Mouse (Mus musculus): ENCODE measurements at regions not wholly inside any gene's neighbourhood (a gene's known extent, or its start where the extent isn't known, plus 50 kb on each side); places are given as distances from the start of the nearest gene placed in this dataset.

DNA sequence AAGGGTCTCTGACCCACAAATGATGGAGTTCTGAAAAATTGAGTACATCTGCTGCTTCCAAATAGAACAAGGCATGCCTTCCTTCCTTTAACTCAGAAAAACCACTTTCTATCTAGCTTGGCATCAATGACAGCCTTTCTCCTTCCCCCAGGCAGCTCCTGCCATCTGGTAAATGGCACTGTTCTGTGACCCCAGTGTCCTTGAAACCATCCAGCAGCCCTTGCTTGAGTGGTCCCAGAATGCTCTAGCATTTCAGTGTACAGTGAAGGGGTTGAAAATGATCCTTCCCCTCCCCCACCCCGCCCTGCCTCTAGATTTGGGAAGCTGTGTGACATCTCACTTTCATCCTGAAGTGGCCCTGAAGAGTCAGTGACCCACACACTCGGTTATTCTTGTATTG lies 152.3 kb downstream of the Gm9817 start:
- 88% methylated on average over 2 of the region's 2 CpGs for WGBS
- H3K9me3 ChIP-seq, result no peaks in the 10 kb centered on the region
- H3K4me2 ChIP-seq (replicated peaks), result no peak overlapping the region
- peaks cover 15% of the 10 kb centered on the region for H3K27me3 ChIP-seq
- no peak for ATAC-seq (ENCODE audit: low FRiP score, low read depth)
- no peak overlapping the region for H3K9ac ChIP-seq (replicated peaks)
- H3K36me3 ChIP-seq, result no peaks in the 10 kb centered on the region
- peaks cover 12% of the 10 kb centered on the region; the same call in 1 of the 2 replicates for H3K4me1 ChIP-seq
- H3K27ac ChIP-seq (replicated peaks), result no peak overlapping the region
- no peak overlapping the region for H3K4me3 ChIP-seq

DNA sequence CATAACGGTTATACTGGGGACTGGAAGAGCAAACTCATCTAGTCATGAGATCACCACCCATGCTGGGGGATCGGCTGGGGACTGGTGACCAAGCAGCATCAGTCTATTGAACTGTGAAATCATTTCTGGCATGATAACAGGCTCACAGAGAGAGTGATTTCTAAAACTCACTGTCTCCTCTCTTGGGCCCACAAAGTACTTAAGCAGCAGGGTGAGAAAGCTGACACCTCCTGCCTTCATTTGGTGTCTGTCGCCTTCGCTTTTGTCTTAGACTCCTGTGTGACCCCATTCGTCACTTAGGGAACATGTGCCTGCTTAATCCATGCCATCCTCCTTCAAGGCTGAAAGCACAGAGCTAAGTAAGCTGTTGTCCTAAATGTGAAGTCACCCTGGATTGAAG lies 154.3 kb upstream of the Mylip start:
- no peak overlapping the region for H3K9ac ChIP-seq (replicated peaks)
- no peaks in the 10 kb centered on the region for H3K36me3 ChIP-seq
- no peak overlapping the region for H3K4me2 ChIP-seq (replicated peaks)
- no peaks in the 10 kb centered on the region for H3K9me3 ChIP-seq
- peaks cover 18% of the 10 kb centered on the region for H3K27me3 ChIP-seq
- ATAC-seq (ENCODE audit: low FRiP score, low read depth), result no peak
- 44% methylated on average over 5 of the region's 5 CpGs for WGBS
- peaks cover 12% of the 10 kb centered on the region; the same call in 1 of the 2 replicates for H3K4me1 ChIP-seq
- no peak overlapping the region for H3K27ac ChIP-seq (replicated peaks)
- no peak overlapping the region for H3K4me3 ChIP-seq

DNA sequence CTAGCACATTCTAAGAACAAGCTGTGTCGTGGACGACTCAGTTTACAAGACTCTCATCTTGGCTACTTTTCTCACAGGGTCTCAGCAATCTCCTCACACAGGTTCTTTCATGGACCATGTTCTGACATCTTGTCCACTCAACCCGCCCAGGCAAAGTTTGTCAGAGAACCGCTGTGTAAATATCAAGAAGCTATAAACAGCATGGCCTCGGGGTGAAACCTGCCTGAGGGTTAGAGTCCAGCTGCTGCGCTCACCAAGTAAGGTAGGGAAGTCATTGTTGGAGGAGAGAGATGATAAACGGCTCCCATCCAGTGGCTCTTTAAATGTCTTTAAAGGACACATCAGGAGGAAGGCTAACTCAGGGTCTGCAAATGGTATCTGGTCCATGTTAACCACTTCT lies 151.3 kb upstream of the Mylip start:
- H3K4me3 ChIP-seq, result no peak overlapping the region
- H3K27ac ChIP-seq (replicated peaks), result no peak overlapping the region
- H3K9me3 ChIP-seq, result no peaks in the 10 kb centered on the region
- H3K4me2 ChIP-seq (replicated peaks), result no peak overlapping the region
- H3K36me3 ChIP-seq, result no peaks in the 10 kb centered on the region
- 88% methylated on average over 7 of the region's 7 CpGs for WGBS
- peaks cover 9% of the 10 kb centered on the region; the same call in 1 of the 2 replicates for H3K27me3 ChIP-seq
- ATAC-seq (ENCODE audit: low FRiP score, low read depth), result no peak
- peaks cover 12% of the 10 kb centered on the region; the same call in 1 of the 2 replicates for H3K4me1 ChIP-seq
- no peak overlapping the region for H3K9ac ChIP-seq (replicated peaks)

DNA sequence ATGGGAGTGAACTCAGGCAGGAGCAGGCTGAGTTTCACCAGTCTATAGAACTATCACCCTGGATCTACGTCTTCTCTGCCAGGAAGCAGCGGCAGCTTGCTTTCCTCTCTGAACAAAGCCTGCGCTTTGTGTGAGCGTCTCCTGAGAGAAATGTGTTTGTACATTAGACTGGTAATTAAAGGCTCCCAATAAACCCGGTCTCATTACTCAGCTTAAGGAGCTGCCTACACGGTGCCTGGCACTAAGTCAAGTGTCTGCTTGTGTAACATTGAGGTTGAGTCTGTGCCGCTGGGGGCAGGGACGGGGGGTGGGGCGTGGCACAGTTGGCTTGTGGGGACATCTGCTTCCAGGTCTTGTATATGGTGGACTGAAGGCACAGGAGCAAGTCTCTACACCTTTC lies 150.4 kb upstream of the Mylip start:
- Histone ChIP-seq H3K9me3 (no peaks in the 10 kb centered on the region), H3K9ac (replicated peaks) (no peak overlapping the region), H3K4me1 (peaks cover 10% of the 10 kb centered on the region; the same call in 1 of the 2 replicates), H3K4me3 (no peak overlapping the region), H3K4me2 (replicated peaks) (no peak overlapping the region), H3K27me3 (peaks cover 3% of the 10 kb centered on the region; the same call in 1 of the 2 replicates), H3K27ac (replicated peaks) (no peak overlapping the region), H3K36me3 (no peaks in the 10 kb centered on the region)
- ATAC-seq (ENCODE audit: low FRiP score, low read depth), result no peak
- WGBS, result 79% methylated on average over 9 of the region's 9 CpGs

DNA sequence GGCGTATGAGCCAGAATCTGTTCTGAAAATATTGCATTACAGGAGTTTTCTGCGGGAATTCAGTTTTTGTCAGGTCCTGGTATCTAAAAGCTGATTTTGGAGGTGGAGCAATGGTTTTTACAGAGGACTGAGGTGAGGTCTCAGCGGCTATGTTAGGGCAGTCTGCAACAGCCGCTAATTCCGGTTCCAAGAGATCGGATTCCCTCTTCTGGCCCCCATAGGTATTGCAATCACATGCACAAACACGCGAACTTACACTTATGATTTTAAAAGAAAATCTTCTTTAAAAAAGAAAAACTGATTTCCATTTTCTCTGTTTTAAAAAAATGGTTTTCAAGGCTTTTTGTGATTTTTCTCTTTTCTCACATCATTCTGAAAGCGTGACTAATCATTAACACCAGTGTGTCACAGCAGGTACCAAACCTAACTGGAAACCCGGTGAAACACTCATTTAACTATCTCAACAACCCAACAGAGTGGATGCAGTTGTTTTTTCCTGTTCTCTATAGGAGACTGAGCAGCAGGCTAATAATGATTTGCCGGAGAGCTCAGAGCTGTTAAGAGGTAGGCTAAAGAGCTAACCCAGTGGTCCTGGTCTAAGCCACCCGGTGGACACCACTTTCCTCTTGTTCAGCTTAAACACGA lies 149.4 kb upstream of the Mylip start:
- no peaks in the 10 kb centered on the region for H3K9me3 ChIP-seq
- no peak for ATAC-seq (ENCODE audit: low FRiP score, low read depth)
- H3K4me2 ChIP-seq (replicated peaks), result no peak overlapping the region
- no peak overlapping the region for H3K27ac ChIP-seq (replicated peaks)
- no peaks in the 10 kb centered on the region for H3K36me3 ChIP-seq
- WGBS, result 78% methylated on average over 13 of the region's 13 CpGs
- H3K4me3 ChIP-seq, result no peak overlapping the region
- H3K27me3 ChIP-seq, result peaks cover 3% of the 10 kb centered on the region; the same call in 1 of the 2 replicates
- H3K4me1 ChIP-seq, result peaks cover 7% of the 10 kb centered on the region; the same call in 1 of the 2 replicates
- H3K9ac ChIP-seq (replicated peaks), result no peak overlapping the region

DNA sequence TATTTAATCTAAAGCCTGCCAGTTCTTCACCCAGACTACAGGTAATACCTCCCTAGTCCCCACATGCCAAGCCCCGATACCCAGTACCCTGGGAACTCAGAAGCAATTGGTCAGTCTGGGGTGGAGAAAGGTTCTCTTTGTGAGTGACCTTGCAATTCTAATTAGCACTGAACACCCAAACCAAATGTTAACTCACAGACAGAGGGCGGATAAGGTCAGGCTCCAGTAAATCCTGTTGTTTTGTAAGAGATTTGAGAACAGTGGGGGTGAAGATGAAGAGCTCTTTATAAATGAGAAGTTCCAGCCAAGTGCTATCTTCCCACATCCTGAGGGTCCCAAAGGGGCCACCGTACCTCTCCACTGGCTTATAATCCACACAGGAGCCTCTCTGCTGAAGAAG lies 147.3 kb upstream of the Mylip start:
- no peak overlapping the region for H3K4me2 ChIP-seq (replicated peaks)
- H3K4me1 ChIP-seq, result no peaks in the 10 kb centered on the region
- H3K27me3 ChIP-seq, result no peaks in the 10 kb centered on the region
- no peak for ATAC-seq (ENCODE audit: low FRiP score, low read depth)
- H3K9me3 ChIP-seq, result no peaks in the 10 kb centered on the region
- H3K36me3 ChIP-seq, result no peaks in the 10 kb centered on the region
- WGBS, result 23% methylated on average over 3 of the region's 3 CpGs
- H3K4me3 ChIP-seq, result no peak overlapping the region
- H3K9ac ChIP-seq (replicated peaks), result no peak overlapping the region
- H3K27ac ChIP-seq (replicated peaks), result no peak overlapping the region

DNA sequence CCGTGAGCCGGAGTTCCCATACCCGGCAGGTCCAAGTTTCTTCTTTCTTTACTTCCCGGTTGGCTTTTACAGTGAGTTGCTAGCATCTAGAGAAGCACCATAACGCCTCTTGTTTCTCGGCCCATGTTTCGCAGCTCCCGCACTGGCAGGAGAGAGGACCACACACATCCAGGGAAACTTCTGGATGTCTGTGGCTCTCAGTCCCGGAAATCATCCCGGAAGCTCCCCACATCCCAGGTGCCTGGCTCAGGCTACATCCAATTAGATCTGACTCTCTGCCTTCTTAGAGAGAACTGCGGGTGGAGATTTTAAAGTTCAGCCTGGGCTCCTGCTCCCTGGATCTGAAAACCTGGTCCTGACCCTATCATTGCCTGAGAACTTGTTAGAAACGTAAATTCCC lies 146.8 kb upstream of the Mylip start:
- no peaks in the 10 kb centered on the region for H3K4me1 ChIP-seq
- H3K4me2 ChIP-seq (replicated peaks), result no peak overlapping the region
- H3K9ac ChIP-seq (replicated peaks), result no peak overlapping the region
- no peak overlapping the region for H3K4me3 ChIP-seq
- H3K36me3 ChIP-seq, result no peaks in the 10 kb centered on the region
- ATAC-seq (ENCODE audit: low FRiP score, low read depth), result no peak
- H3K27me3 ChIP-seq, result no peaks in the 10 kb centered on the region
- WGBS, result 60% methylated on average over 12 of the region's 12 CpGs
- no peaks in the 10 kb centered on the region for H3K9me3 ChIP-seq
- H3K27ac ChIP-seq (replicated peaks), result no peak overlapping the region

DNA sequence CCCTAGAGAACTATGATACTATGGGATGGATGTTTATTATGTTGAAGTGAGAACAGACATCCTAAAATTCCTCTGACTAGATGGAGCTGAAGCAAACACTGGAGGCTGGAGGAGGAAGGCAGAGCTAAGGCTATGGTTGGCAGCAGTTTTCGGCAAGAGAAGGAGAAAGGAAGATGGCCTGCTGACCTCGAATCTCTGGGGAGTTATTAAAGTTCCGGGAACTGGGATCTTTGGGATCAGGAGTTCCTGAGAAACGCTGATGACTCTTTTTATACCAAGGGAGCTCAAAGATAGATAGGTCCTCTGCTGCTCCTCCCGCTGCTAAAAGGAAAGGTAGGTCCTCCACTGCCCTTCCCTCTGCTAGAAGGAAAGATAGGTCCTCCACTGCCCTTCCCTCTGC lies 143.9 kb upstream of the Mylip start:
- peaks cover 6% of the 10 kb centered on the region for H3K4me1 ChIP-seq
- H3K4me2 ChIP-seq (replicated peaks), result no peak overlapping the region
- WGBS, result 67% methylated on average over 5 of the region's 5 CpGs
- no peaks in the 10 kb centered on the region for H3K9me3 ChIP-seq
- no peaks in the 10 kb centered on the region for H3K27me3 ChIP-seq
- no peak overlapping the region for H3K27ac ChIP-seq (replicated peaks)
- H3K36me3 ChIP-seq, result no peaks in the 10 kb centered on the region
- ATAC-seq (ENCODE audit: low FRiP score, low read depth), result no peak
- H3K4me3 ChIP-seq, result no peak overlapping the region
- no peak overlapping the region for H3K9ac ChIP-seq (replicated peaks)

DNA sequence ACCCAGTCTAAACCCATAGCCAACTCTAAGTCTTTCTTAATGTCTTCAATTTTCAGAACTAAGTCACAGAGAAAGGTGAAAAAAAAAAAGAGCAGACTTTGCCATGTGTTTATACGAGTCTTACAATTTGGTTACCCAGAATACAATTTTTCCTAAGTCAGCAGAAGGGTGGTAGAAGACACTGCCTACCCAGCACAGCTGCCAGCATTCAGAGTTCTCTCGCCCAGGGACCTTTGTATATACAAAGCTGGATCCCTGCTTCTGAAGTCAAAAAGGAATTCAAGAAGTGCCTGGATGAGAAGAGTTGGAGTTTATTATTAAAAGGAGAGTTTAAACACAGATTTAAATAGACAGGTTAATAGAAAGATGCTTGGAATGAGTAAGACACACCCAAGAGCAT lies 143.2 kb upstream of the Mylip start:
- WGBS, result 75% methylated on average over 2 of the region's 2 CpGs
- no peak for ATAC-seq (ENCODE audit: low FRiP score, low read depth)

DNA sequence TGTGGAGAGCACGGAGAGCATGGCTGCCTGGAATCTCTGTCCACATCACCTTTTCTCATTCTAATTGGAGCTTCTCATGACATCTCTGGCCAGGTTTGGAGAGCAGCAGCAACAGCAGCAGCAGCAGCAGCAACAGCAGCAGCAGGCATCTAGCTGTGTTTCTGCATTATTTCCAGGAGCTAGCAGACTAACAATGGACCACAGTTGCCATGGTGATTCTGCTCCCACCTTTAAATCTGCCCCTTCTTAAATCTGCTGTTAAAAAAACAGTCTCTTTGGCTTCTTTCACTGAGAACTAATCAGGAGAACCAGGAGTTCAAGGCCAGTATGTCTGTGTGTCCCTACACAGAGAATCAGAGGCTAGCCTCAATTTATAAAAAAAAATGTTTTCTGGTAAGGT lies 139.5 kb upstream of the Mylip start:
- H3K4me1 ChIP-seq, result peaks cover 6% of the 10 kb centered on the region
- no peaks in the 10 kb centered on the region for H3K9me3 ChIP-seq
- H3K36me3 ChIP-seq, result no peaks in the 10 kb centered on the region
- H3K4me3 ChIP-seq, result no peak overlapping the region
- H3K4me2 ChIP-seq (replicated peaks), result no peak overlapping the region
- WGBS, result 25% methylated on average over 1 of the region's 1 CpGs
- H3K27ac ChIP-seq (replicated peaks), result no peak overlapping the region
- H3K9ac ChIP-seq (replicated peaks), result no peak overlapping the region
- no peak for ATAC-seq (ENCODE audit: low FRiP score, low read depth)
- no peaks in the 10 kb centered on the region for H3K27me3 ChIP-seq

More for the DNA sequence above, 143.2 kb upstream of the Mylip start:
- H3K4me1 ChIP-seq, result peaks cover 6% of the 10 kb centered on the region
- no peaks in the 10 kb centered on the region for H3K36me3 ChIP-seq
- H3K9ac ChIP-seq (replicated peaks), result no peak overlapping the region
- H3K27me3 ChIP-seq, result no peaks in the 10 kb centered on the region
- H3K9me3 ChIP-seq, result no peaks in the 10 kb centered on the region
- no peak overlapping the region for H3K27ac ChIP-seq (replicated peaks)
- no peak overlapping the region for H3K4me2 ChIP-seq (replicated peaks)
- H3K4me3 ChIP-seq, result no peak overlapping the region

DNA sequence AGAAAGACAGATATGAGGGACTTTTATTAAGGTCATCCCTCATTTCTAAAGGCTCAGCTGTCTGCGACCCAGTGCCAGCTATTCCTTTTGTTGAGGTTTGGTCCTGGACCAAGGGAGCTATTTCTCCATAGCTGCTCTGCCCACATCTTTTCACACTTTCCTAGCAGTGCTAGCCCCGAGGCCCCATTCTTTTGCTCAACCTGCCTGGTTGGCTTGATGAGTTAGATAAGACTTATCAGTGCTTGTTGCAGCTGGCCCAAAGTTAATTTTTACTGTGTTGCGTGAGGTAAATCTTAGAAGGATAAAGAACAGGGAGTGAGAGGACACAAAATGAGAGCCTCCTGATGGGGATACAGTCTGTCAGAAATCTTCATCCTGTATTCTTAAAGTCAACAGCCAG lies 138.5 kb upstream of the Mylip start:
- Histone ChIP-seq H3K9ac (replicated peaks) (no peak overlapping the region), H3K4me2 (replicated peaks) (no peak overlapping the region), H3K36me3 (no peaks in the 10 kb centered on the region), H3K4me1 (peaks cover 6% of the 10 kb centered on the region), H3K27ac (replicated peaks) (no peak overlapping the region), H3K9me3 (no peaks in the 10 kb centered on the region), H3K27me3 (no peaks in the 10 kb centered on the region), H3K4me3 (no peak overlapping the region)
- no peak for ATAC-seq (ENCODE audit: low FRiP score, low read depth)
- 82% methylated on average over 3 of the region's 3 CpGs for WGBS

DNA sequence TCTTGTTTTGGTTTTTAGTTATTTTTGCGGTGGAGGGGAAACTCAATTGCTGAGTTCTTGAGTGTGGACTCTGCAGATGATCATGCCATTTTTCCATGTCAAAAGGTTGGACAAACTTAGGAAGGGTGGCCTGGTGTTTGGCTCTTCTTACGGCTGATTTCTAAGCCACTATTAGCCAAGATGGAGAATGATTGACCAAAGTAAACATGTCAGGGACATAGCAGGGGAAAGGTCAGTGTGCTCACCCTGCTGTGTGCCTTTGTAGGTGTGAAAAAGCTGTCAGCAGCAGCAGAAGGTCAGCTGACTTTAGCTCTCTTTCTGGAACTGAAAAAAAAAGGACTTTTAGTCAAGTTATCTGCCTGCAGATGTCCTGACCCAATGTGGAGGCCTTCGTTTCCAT lies 137.4 kb upstream of the Mylip start:
- Histone ChIP-seq H3K27me3 (no peaks in the 10 kb centered on the region), H3K4me1 (peaks cover 6% of the 10 kb centered on the region), H3K4me2 (replicated peaks) (no peak overlapping the region), H3K36me3 (no peaks in the 10 kb centered on the region), H3K27ac (replicated peaks) (no peak overlapping the region), H3K9ac (replicated peaks) (no peak overlapping the region), H3K4me3 (no peak overlapping the region), H3K9me3 (no peaks in the 10 kb centered on the region)
- WGBS, result 70% methylated on average over 3 of the region's 3 CpGs
- ATAC-seq (ENCODE audit: low FRiP score, low read depth), result no peak

DNA sequence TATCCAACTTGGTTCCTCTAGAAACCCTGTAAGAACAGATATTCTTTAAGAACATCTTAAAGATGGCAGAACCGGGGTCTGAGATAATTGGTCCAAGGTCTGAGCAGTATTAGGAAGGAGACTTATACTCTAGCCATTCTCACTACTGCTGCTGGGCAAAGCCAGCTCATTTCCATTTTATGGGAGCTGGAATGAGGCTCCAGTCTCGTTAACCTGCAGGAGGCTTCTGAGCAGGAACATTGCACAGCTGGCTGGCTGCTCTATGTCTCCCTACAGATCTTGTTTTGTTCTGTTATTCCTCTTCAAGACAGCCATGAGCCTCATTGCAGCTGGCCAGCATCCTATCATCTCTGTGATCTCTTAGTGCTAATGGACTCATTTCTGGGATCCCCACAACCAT lies 136.3 kb upstream of the Mylip start:
- 72% methylated on average over 2 of the region's 2 CpGs for WGBS

More for the DNA sequence above, 136.3 kb upstream of the Mylip start:
- Histone ChIP-seq H3K27me3 (no peaks in the 10 kb centered on the region), H3K9ac (replicated peaks) (no peak overlapping the region), H3K4me1 (peaks cover 6% of the 10 kb centered on the region), H3K4me3 (no peak overlapping the region), H3K4me2 (replicated peaks) (no peak overlapping the region), H3K27ac (replicated peaks) (no peak overlapping the region), H3K9me3 (no peaks in the 10 kb centered on the region), H3K36me3 (no peaks in the 10 kb centered on the region)
- no peak for ATAC-seq (ENCODE audit: low FRiP score, low read depth)

Data from midbrain, embryonic 12.5 days (tissue).